Mouse (Mus musculus) T-helper 2 cell (primary cell): Measurements from ENCODE around the gene Mup20.
"Not testable (repeated sequence)": the region's sequence is repeated elsewhere in the genome, so short reads cannot be mapped to it uniquely, and the experiment has no call there.

Experiments used
- in situ Hi-C: fragments of 300-600 bp; cut with MboI, MseI; formaldehyde crosslinking; loops from one replicate; pipeline ENCODE4 v1.15.1; 2025; ENCODE audit warnings: high pct_unique_total_duplicates

Mup20 gene

GRCm38 (mm10) chr4:62054058-62054457 lies at the start of gene Mup20:
Gene Mup20 (minus strand): TSS chr4:62054158.
- in situ Hi-C loops: loop anchor here (5.0 kb wide), 1 partner anchor 92 kb away; no protein-coding TSS in a partner anchor

DNA sequence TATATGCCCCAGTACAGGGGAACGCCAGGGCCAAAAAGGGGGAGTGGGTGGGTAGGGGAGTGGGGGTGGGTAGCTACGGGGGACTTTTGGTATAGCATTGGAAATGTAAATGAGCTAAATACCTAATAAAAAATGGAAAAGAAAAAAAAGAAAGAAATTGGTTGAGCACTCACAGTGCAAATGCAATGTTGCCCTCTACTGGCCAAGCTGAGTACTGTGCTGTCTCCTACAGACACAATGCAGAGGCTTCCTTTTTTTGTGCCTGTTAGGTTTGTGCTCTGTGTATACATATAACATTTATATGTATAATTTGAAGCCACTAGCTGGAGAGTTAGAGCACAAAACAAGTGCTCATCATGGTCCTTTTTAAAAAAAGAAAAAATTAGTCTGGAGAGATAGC lies 49.4 kb upstream of the Mup20 start:
- in situ Hi-C loops: not testable (repeated sequence)

- in situ Hi-C loops: loop anchor here (5.0 kb wide), 1 partner anchor 59 kb away; no protein-coding TSS in a partner anchor
Observed at GRCm38 (mm10) chr4:62087953-62088352, 34.0 kb upstream of the Mup20 start.

- in situ Hi-C loops: loop anchor here (5.0 kb wide), 1 partner anchor 60 kb away; no protein-coding TSS in a partner anchor
Observed at GRCm38 (mm10) chr4:62087241-62087640, 33.3 kb upstream of the Mup20 start, which contains the start of gene Mup3. Gene Mup3 (minus strand): TSS chr4:62087342.

GRCm38 (mm10) chr4:62082755-62083154 lies 28.8 kb upstream of the Mup20 start:
- in situ Hi-C loops: no loop called here

DNA sequence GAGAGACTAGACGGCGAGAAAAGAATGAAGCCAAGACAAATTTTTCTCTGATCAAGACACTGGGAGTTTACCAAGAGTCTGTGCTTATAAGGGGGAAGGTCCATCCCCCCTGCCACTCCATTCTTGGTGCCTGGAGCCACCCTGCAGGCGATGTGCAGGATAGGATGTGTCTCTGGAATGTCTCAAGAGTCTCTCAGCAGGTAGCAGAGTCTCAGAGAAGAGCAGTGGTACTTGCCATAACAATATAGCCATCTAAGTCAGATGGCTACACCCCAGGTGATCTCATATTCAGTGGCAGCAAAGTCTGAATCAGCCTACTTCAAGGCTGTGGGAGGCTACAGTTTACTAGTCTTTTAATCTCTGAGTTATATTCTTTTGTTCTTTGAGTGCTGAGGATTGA lies 21.2 kb upstream of the Mup20 start:
- in situ Hi-C loops: no loop called here

DNA sequence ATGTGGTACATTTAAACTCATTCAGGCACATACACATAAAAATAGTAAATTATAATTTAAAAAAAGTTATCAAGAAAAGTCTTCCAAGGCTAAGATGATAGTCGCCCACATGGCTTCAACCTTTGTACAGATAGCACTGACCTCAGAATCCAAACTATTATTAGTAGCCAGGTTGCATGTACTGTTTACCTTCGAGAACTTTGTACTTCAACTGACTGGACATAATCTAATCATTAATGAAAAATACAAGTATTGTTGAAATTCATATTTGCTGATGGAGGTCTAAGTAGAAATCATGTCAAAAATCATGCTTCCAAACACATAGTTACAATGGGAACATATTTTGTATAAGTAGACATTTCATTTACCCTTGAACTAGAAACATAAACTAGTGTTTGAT lies 822 bp upstream of the Mup20 start:
- in situ Hi-C loops: loop anchor here (5.0 kb wide), 1 partner anchor 92 kb away; no protein-coding TSS in a partner anchor

GRCm38 (mm10) chr4:62026281-62026680 lies 27.7 kb downstream of the Mup20 start:
- in situ Hi-C loops: no loop called here

DNA sequence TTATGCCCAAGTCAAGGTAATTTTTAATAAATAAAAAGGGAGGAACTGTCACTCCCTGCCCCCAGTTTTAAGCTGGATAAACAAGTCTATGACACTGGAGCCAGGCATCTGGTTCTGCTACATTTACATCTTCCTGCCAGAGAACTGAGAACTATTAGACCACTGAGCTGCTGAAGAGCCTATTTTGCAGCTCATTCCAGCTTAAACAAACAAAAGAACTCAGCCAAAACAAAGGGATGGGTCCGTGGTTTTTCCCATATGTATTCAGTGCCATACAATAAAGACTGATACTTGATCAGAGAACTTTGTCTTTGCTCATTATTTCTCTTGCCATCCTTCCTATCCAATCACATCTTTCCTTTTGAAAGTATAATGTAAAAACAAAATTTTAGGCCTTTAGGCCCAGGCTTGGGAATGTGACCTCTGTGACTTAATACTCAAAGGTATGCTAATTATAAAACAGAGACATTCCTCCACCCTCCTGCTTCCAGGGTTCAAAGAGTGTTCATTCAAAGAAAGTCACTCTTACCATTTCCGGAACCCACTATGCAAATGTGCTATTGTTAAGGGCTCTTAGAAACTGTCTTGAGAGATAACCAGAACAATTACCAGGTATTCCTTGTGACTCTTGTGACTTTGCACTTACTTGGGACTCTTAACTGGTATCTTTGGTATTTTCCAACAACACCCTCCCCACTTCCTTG lies 29.6 kb downstream of the Mup20 start:
- in situ Hi-C loops: no loop called here

GRCm38 (mm10) chr4:62023646-62024045 lies 30.3 kb downstream of the Mup20 start:
- in situ Hi-C loops: no loop called here

GRCm38 (mm10) chr4:62023120-62023519 lies 30.8 kb downstream of the Mup20 start:
- in situ Hi-C loops: no loop called here

DNA sequence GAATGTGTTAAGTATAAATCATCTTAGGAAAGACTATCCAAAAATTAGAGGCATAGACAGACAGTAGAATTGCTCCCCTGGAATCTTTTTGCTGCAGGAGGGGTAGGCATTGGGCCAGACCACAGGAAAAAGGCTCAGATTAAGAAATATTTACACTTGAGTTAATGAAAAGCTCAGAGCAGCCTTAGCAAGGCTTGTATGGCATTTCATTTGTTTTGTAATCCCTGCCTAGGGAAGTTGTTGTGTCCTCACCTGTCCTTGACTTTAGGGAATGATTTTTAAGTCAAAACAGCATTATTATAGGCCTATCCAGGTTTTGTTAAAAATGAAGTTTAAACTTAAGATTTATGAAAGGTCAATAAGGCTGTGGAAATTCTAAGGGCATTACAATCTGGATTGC lies 33.4 kb downstream of the Mup20 start:
- in situ Hi-C loops: not testable (repeated sequence)
